Mouse (Mus musculus) CH12.LX (cell line): ENCODE measurements around the gene Cst6.

Source experiments
- ELF1 ChIP-seq: IDR thresholded peaks from 2 replicates; pipeline ENCODE4 v1.6.1; 2014; ENCODE audit warnings: low read depth, mild to moderate bottlenecking, inconsistent platforms, low read length, improper control_type of control experiment
- JUND ChIP-seq: conservative IDR thresholded peaks from 2 replicates; pipeline ENCODE4 v1.6.1; 2011; ENCODE audit warnings: low read depth, low read length, improper control_type of control experiment

- no peak for TF ChIP-seq JUND
- TF ChIP-seq ELF1 = no peak
Measured at GRCm38 (mm10) chr19:5390416-5390815, 41.0 kb upstream of the Cst6 start.
